Mouse (Mus musculus): ENCODE measurements around the gene Slc24a2.

DNA sequence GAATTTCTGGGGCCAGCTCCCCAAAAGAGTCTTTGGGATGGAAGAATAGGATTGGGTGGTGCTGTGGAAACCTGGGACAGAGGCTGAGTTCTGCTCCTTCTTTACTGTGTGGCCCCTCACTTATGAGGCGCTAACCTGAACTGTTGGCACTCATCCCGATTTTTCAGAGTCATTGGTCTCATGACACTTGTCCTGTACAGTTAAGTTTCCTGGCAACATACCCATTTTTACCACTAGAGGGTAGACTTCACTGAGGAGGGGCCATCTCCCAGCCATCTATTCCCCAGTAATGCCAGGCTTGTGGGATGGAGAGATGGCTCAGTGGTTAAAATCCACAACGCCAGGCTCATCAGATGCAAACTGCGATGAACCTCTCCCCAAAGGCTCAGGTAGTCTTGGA lies 192.7 kb downstream of the Slc24a2 start:
- TF ChIP-seq CTCF (IDR thresholded peaks at IDR 0.05; ENCODE audit: insufficient read depth, low read depth, low read length) (no peak), POLR2A (IDR thresholded peaks at IDR 0.05; ENCODE audit: insufficient read depth, low read depth, low read length) (no peak)
